Mouse (Mus musculus) heart, adult 2 months (tissue): ENCODE measurements around the gene Prex1. TPM values are rescaled to one million over a fixed set of nuclear protein-coding genes. Genes with fewer than 3 reads are reported as not detected.
A peak's percentile ranks its signal among the peaks of the same experiment; 100 is the strongest.

Source experiments
- DNase-seq, 2 experiments: peaks; one replicate each; pipeline ENCODE4 v3.0.0; 2021
- H3K27ac ChIP-seq: fragments of 200-600 bp; 2 replicates; pipeline ENCODE4 v1.8.1; 2022
- H3K27me3 ChIP-seq: fragments of 200-500 bp; 2 replicates; pipeline ENCODE4 v1.6.1; 2012; ENCODE audit warnings: mild to moderate bottlenecking, low read length, inconsistent platforms, mixed read lengths; ENCODE audit not compliant: control insufficient read depth, insufficient read depth
- H3K36me3 ChIP-seq: fragments of 200-500 bp; 2 replicates; pipeline ENCODE4 v1.6.1; 2012; ENCODE audit warnings: low read length, inconsistent platforms; ENCODE audit not compliant: control insufficient read depth, insufficient read depth
- H3K4me1 ChIP-seq: fragments of 200-500 bp; 2 replicates; pipeline ENCODE4 v1.6.1; 2011; ENCODE audit warnings: low read length; ENCODE audit not compliant: control insufficient read depth, insufficient read depth
- H3K4me3 ChIP-seq: fragments of 200-600 bp; 2 replicates; pipeline ENCODE4 v1.8.1; 2022
- H3K79me2 ChIP-seq: fragments of 200-500 bp; replicated peaks from 2 replicates; pipeline ENCODE4 v1.6.1; 2012; ENCODE audit warnings: mild to moderate bottlenecking, inconsistent platforms, low read length, moderate library complexity, mixed read lengths; ENCODE audit not compliant: control insufficient read depth, insufficient read depth
- H3K9ac ChIP-seq: fragments of 200-500 bp; 2 replicates; pipeline ENCODE4 v1.6.1; 2012; ENCODE audit warnings: low read depth, mild to moderate bottlenecking, control low read depth, inconsistent platforms, low read length, mixed read lengths
- CTCF ChIP-seq: fragments of 200-600 bp; IDR thresholded peaks from 2 replicates; pipeline ENCODE4 v1.8.1; 2022; ENCODE audit warnings: antibody characterized with exemption, mild to moderate bottlenecking, moderate library complexity
- EP300 ChIP-seq: fragments of 200-500 bp; IDR thresholded peaks from 2 replicates; pipeline ENCODE4 v1.6.1; 2011; ENCODE audit warnings: low read depth, low read length, control low read depth; ENCODE audit not compliant: insufficient read depth
- POLR2A ChIP-seq: fragments of 200-500 bp; IDR thresholded peaks from 2 replicates; pipeline ENCODE4 v1.6.1; 2011; ENCODE audit warnings: mild to moderate bottlenecking, low read depth, low read length, control low read depth; ENCODE audit not compliant: insufficient read depth
- WGBS: fragments of 180-500 bp; shearing (Covaris S2); methylation state at CpG from one replicate; pipeline ENCODE4 v1.1.7; 2018; 5-methylcytosine and 5-hydroxymethylcytosine counted together
- intact Hi-C: fragments of 180-260 bp; cut with DNase I; formaldehyde crosslinking; loops from one replicate; pipeline ENCODE4 v1.15.1; 2025
- polyA plus RNA-seq: library from polyadenylated mRNA; depleted of rRNA; stranded (reverse); fragments of >200 nt; gene quantifications from 2 replicates; pipeline ENCODE4 v1.2.3, GENCODE M21; 2012
- total RNA-seq, 2 experiments: library from RNA; stranded (reverse); gene quantifications; 2 replicates each; pipeline ENCODE4 v1.2.3; 2021

The Prex1 gene
- total and polyA plus RNA-seq, 3 experiments: 5.2 to 9.8 (median 6.0) TPM

GRCm38 (mm10) chr2:166540216-166540615, 173.4 kb downstream of the Prex1 start:
- intact Hi-C loops: no loop called here
- H3K27ac ChIP-seq: no peak overlapping the region
- no peak overlapping the region for H3K9ac ChIP-seq
- H3K36me3 ChIP-seq: no peaks in the 10 kb centered on the region
- H3K79me2 ChIP-seq: no peaks in the 10 kb centered on the region
- H3K4me1 ChIP-seq: peaks cover 2% of the 10 kb centered on the region
- 92% methylated on average over 1 of the region's 1 CpGs for WGBS
- DNase-seq: no peak
- H3K27me3 ChIP-seq: no peaks in the 10 kb centered on the region
- H3K4me3 ChIP-seq: no peak overlapping the region
- TF ChIP-seq POLR2A: no peak

GRCm38 (mm10) chr2:166536896-166537295, 176.7 kb downstream of the Prex1 start:
- H3K4me3 ChIP-seq: no peak overlapping the region
- peaks cover 2% of the 10 kb centered on the region for H3K4me1 ChIP-seq
- intact Hi-C loops: no loop called here
- TF ChIP-seq CTCF (no peak), EP300 (no peak), POLR2A (no peak)
- H3K9ac ChIP-seq: no peak overlapping the region
- 78% methylated on average over 3 of the region's 3 CpGs for WGBS
- peak in 1 of 2 experiments; percentile 37 for DNase-seq
- H3K27ac ChIP-seq: no peak overlapping the region
- no peaks in the 10 kb centered on the region for H3K36me3 ChIP-seq
- H3K27me3 ChIP-seq: no peaks in the 10 kb centered on the region
- no peaks in the 10 kb centered on the region for H3K79me2 ChIP-seq

GRCm38 (mm10) chr2:166535519-166535918, 178.1 kb downstream of the Prex1 start:
- 88% methylated on average over 11 of the region's 11 CpGs for WGBS
- Histone ChIP-seq H3K4me3 (no peak overlapping the region), H3K9ac (no peak overlapping the region), H3K4me1 (peaks cover 2% of the 10 kb centered on the region), H3K27me3 (no peaks in the 10 kb centered on the region), H3K79me2 (no peaks in the 10 kb centered on the region), H3K27ac (no peak overlapping the region), H3K36me3 (no peaks in the 10 kb centered on the region)
- DNase-seq: no peak
- TF ChIP-seq CTCF (no peak), EP300 (no peak), POLR2A (no peak)
- intact Hi-C loops: no loop called here

- Histone ChIP-seq H3K27ac (no peak overlapping the region), H3K27me3 (no peaks in the 10 kb centered on the region), H3K9ac (no peak overlapping the region), H3K4me1 (peaks cover 7% of the 10 kb centered on the region), H3K79me2 (no peaks in the 10 kb centered on the region), H3K36me3 (no peaks in the 10 kb centered on the region), H3K4me3 (no peak overlapping the region)
- TF ChIP-seq POLR2A: no peak
- no peak for TF ChIP-seq CTCF
- no peak for TF ChIP-seq EP300
- no peak for DNase-seq
- 62% methylated on average over 9 of the region's 9 CpGs for WGBS
- intact Hi-C loops: no loop called here
Observed at GRCm38 (mm10) chr2:166526204-166526603, 187.4 kb downstream of the Prex1 start.

- no peak overlapping the region for H3K4me3 ChIP-seq
- H3K36me3 ChIP-seq: no peaks in the 10 kb centered on the region
- no peaks in the 10 kb centered on the region for H3K79me2 ChIP-seq
- H3K4me1 ChIP-seq: peaks cover 7% of the 10 kb centered on the region
- no peak overlapping the region for H3K27ac ChIP-seq
- TF ChIP-seq POLR2A (no peak), EP300 (no peak), CTCF (no peak)
- 85% methylated on average over 10 of the region's 10 CpGs for WGBS
- intact Hi-C loops: no loop called here
- H3K9ac ChIP-seq: peak overlapping the region; percentile 39; the same call in 1 of the 2 replicates
- DNase-seq: no peak
- H3K27me3 ChIP-seq: no peaks in the 10 kb centered on the region
Observed at GRCm38 (mm10) chr2:166523156-166523890, 190.3 kb downstream of the Prex1 start.

- Histone ChIP-seq H3K27ac (peak overlapping the region; percentile 81), H3K9ac (peak overlapping the region; percentile 39), H3K4me3 (no peak overlapping the region), H3K36me3 (no peaks in the 10 kb centered on the region), H3K4me1 (peaks cover 7% of the 10 kb centered on the region), H3K79me2 (no peaks in the 10 kb centered on the region), H3K27me3 (no peaks in the 10 kb centered on the region)
- intact Hi-C loops: no loop called here
- DNase-seq: no peak
- TF ChIP-seq EP300: no peak
- no peak for TF ChIP-seq CTCF
- no peak for TF ChIP-seq POLR2A
- 28% methylated on average over 15 of the region's 15 CpGs for WGBS
Observed at GRCm38 (mm10) chr2:166522612-166523120, 191.0 kb downstream of the Prex1 start.
